Mouse (Mus musculus) heart, adult 2 months (tissue): Measurements from ENCODE around the gene Atrnl1. TPM values are rescaled to one million over a fixed set of nuclear protein-coding genes. Genes with fewer than 3 reads are reported as not detected.

Experiments
- DNase-seq, 2 experiments: peaks; one replicate each; pipeline ENCODE4 v3.0.0; 2021
- H3K27ac ChIP-seq: fragments of 200-600 bp; 2 replicates; pipeline ENCODE4 v1.8.1; 2022
- H3K27me3 ChIP-seq: fragments of 200-500 bp; 2 replicates; pipeline ENCODE4 v1.6.1; 2012; ENCODE audit warnings: mild to moderate bottlenecking, low read length, inconsistent platforms, mixed read lengths; ENCODE audit not compliant: control insufficient read depth, insufficient read depth
- H3K36me3 ChIP-seq: fragments of 200-500 bp; 2 replicates; pipeline ENCODE4 v1.6.1; 2012; ENCODE audit warnings: low read length, inconsistent platforms; ENCODE audit not compliant: control insufficient read depth, insufficient read depth
- H3K4me1 ChIP-seq: fragments of 200-500 bp; 2 replicates; pipeline ENCODE4 v1.6.1; 2011; ENCODE audit warnings: low read length; ENCODE audit not compliant: control insufficient read depth, insufficient read depth
- H3K4me3 ChIP-seq: fragments of 200-600 bp; 2 replicates; pipeline ENCODE4 v1.8.1; 2022
- H3K79me2 ChIP-seq: fragments of 200-500 bp; replicated peaks from 2 replicates; pipeline ENCODE4 v1.6.1; 2012; ENCODE audit warnings: mild to moderate bottlenecking, inconsistent platforms, low read length, moderate library complexity, mixed read lengths; ENCODE audit not compliant: control insufficient read depth, insufficient read depth
- H3K9ac ChIP-seq: fragments of 200-500 bp; 2 replicates; pipeline ENCODE4 v1.6.1; 2012; ENCODE audit warnings: low read depth, mild to moderate bottlenecking, control low read depth, inconsistent platforms, low read length, mixed read lengths
- CTCF ChIP-seq: fragments of 200-600 bp; IDR thresholded peaks from 2 replicates; pipeline ENCODE4 v1.8.1; 2022; ENCODE audit warnings: antibody characterized with exemption, mild to moderate bottlenecking, moderate library complexity
- EP300 ChIP-seq: fragments of 200-500 bp; IDR thresholded peaks from 2 replicates; pipeline ENCODE4 v1.6.1; 2011; ENCODE audit warnings: low read depth, low read length, control low read depth; ENCODE audit not compliant: insufficient read depth
- POLR2A ChIP-seq: fragments of 200-500 bp; IDR thresholded peaks from 2 replicates; pipeline ENCODE4 v1.6.1; 2011; ENCODE audit warnings: mild to moderate bottlenecking, low read depth, low read length, control low read depth; ENCODE audit not compliant: insufficient read depth
- WGBS: fragments of 180-500 bp; shearing (Covaris S2); methylation state at CpG from one replicate; pipeline ENCODE4 v1.1.7; 2018; 5-methylcytosine and 5-hydroxymethylcytosine counted together
- intact Hi-C: fragments of 180-260 bp; cut with DNase I; formaldehyde crosslinking; loops from one replicate; pipeline ENCODE4 v1.15.1; 2025
- polyA plus RNA-seq: library from polyadenylated mRNA; depleted of rRNA; stranded (reverse); fragments of >200 nt; gene quantifications from 2 replicates; pipeline ENCODE4 v1.2.3, GENCODE M21; 2012
- total RNA-seq, 2 experiments: library from RNA; stranded (reverse); gene quantifications; 2 replicates each; pipeline ENCODE4 v1.2.3; 2021

Atrnl1 gene
- total and polyA plus RNA-seq, 3 experiments = 6.3 to 14.2 (median 13.4) TPM

DNA sequence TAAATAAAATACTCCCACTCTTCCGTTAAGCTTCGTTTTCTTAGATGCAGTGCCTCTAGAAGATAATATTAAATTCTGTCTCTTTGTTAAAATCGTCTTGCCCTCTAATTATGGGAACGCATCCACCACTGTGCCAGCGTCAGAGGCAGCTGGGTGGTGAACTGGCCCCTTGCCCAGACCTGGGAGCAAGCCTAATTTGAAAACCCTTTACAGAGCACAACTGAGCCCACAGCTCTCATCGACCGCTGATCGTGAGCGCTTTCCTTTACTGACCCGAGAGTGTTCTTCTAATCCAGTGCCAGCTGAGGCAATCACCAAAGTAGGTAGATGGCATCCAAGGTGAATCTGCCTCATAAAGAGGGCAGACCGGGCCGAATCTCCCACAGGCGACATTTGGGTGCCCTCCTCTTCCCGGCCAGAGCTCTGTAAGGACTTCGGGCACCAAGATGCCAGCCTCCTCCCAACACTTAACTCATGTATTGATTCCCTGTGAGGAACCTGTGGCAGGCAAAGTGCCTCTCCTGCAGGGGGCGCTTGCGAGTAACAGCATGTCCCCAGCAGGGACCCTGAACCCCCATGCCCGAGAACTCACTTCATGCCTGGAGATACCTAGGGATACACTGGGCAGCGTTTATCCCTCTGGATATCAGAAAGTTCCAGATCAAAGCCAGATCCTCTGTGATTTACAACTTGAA lies 507.5 kb downstream of the Atrnl1 start:
- Histone ChIP-seq H3K9ac (no peak overlapping the region), H3K36me3 (no peaks in the 10 kb centered on the region), H3K27ac (no peak overlapping the region), H3K4me1 (no peaks in the 10 kb centered on the region), H3K4me3 (no peak overlapping the region), H3K27me3 (no peaks in the 10 kb centered on the region), H3K79me2 (no peaks in the 10 kb centered on the region)
- 73% methylated on average over 19 of the region's 19 CpGs for WGBS
- intact Hi-C loops = loop anchor here (10.0 kb wide), 1 partner anchor 337 kb away; the partner anchor contains the start of gene Gfra1
- TF ChIP-seq POLR2A = no peak
- no peak for TF ChIP-seq EP300
- peak; percentile 49 for TF ChIP-seq CTCF
- DNase-seq = peak; percentile 45 to 66

- Histone ChIP-seq H3K4me1 (no peaks in the 10 kb centered on the region), H3K36me3 (no peaks in the 10 kb centered on the region), H3K4me3 (no peak overlapping the region), H3K9ac (no peak overlapping the region), H3K79me2 (no peaks in the 10 kb centered on the region), H3K27ac (no peak overlapping the region), H3K27me3 (no peaks in the 10 kb centered on the region)
- TF ChIP-seq POLR2A (no peak), EP300 (no peak), CTCF (no peak)
- DNase-seq = no peak
- intact Hi-C loops = loop anchor here (10.0 kb wide), 1 partner anchor 336 kb away; the partner anchor contains the start of gene Gfra1
- WGBS = 94% methylated on average over 11 of the region's 11 CpGs
These were observed 508.0 kb downstream of the Atrnl1 start for GRCm38 (mm10) chr19:58118864-58119263.

- no peak overlapping the region for H3K9ac ChIP-seq
These were observed 508.9 kb downstream of the Atrnl1 start for GRCm38 (mm10) chr19:58119681-58120173.

GRCm38 (mm10) chr19:58120661-58121060 lies 509.8 kb downstream of the Atrnl1 start:
- no peaks in the 10 kb centered on the region for H3K4me1 ChIP-seq
- H3K36me3 ChIP-seq = no peaks in the 10 kb centered on the region
- intact Hi-C loops = no loop called here
- H3K27me3 ChIP-seq = no peaks in the 10 kb centered on the region
- 80% methylated on average over 9 of the region's 9 CpGs for WGBS
- no peak overlapping the region for H3K27ac ChIP-seq
- H3K9ac ChIP-seq = no peak overlapping the region
- no peaks in the 10 kb centered on the region for H3K79me2 ChIP-seq
- H3K4me3 ChIP-seq = no peak overlapping the region
- DNase-seq = no peak
- TF ChIP-seq CTCF = no peak
- no peak for TF ChIP-seq EP300
- TF ChIP-seq POLR2A = no peak

More at GRCm38 (mm10) chr19:58119681-58120173, 508.9 kb downstream of the Atrnl1 start:
- WGBS = 50% methylated on average over 13 of the region's 13 CpGs
- no peaks in the 10 kb centered on the region for H3K27me3 ChIP-seq
- no peaks in the 10 kb centered on the region for H3K4me1 ChIP-seq
- TF ChIP-seq POLR2A (no peak), CTCF (no peak), EP300 (no peak)
- no peak for DNase-seq
- H3K4me3 ChIP-seq = no peak overlapping the region
- intact Hi-C loops = loop anchor here (10.0 kb wide), 1 partner anchor 335 kb away; the partner anchor contains the start of gene Gfra1
- H3K79me2 ChIP-seq = no peaks in the 10 kb centered on the region
- no peaks in the 10 kb centered on the region for H3K36me3 ChIP-seq
- H3K27ac ChIP-seq = no peak overlapping the region

DNA sequence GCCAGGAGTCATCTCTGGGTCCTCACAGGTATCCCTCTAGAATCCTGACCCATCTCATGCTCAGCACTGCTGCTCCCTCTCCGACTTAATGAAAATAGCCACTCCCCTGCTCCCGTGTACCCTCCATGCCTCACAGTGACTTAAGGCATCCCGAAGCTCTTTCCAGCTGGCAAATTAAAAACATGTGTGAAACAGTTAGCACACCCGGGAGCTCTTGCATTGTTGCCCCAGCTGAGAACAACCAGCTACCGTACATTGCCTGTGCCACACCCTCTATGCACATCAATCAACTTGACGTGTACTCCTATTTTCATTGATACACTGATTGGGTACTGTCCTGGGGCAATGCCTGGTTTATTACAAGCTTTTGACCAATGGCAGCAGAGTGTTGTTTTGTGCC lies 510.8 kb downstream of the Atrnl1 start:
- no peak for DNase-seq
- WGBS = 88% methylated on average over 6 of the region's 6 CpGs

DNA sequence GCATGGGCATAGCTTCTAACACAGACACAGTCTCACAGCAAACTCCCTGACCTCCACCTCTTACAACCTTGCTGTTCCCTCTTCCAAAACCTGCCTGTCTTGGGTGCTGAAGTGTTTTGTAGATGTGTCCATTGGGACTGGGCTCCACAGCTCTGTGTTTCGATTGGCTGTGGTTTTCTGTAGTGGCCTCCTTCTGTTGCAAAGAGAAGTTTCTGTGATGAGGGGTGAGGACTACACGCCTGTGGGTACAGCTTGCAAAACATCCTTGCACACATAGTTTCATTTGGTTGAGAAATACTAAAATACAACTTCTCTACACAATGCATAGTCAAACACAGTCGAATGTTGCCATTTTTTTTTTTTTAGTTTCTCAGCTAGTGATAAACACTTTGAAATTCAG lies 512.8 kb downstream of the Atrnl1 start:
- Histone ChIP-seq H3K4me3 (no peak overlapping the region), H3K4me1 (no peaks in the 10 kb centered on the region), H3K79me2 (no peaks in the 10 kb centered on the region), H3K27ac (no peak overlapping the region), H3K36me3 (no peaks in the 10 kb centered on the region), H3K27me3 (no peaks in the 10 kb centered on the region), H3K9ac (no peak overlapping the region)
- WGBS = 86% methylated on average over 3 of the region's 3 CpGs
- intact Hi-C loops = no loop called here
- TF ChIP-seq POLR2A (no peak), CTCF (no peak), EP300 (no peak)
- DNase-seq = no peak

More for the DNA sequence above, 510.8 kb downstream of the Atrnl1 start:
- no peak overlapping the region for H3K9ac ChIP-seq
- intact Hi-C loops = no loop called here
- H3K4me3 ChIP-seq = no peak overlapping the region
- H3K36me3 ChIP-seq = no peaks in the 10 kb centered on the region
- H3K79me2 ChIP-seq = no peaks in the 10 kb centered on the region
- TF ChIP-seq CTCF (no peak), POLR2A (no peak), EP300 (no peak)
- H3K27me3 ChIP-seq = no peaks in the 10 kb centered on the region
- H3K27ac ChIP-seq = no peak overlapping the region
- no peaks in the 10 kb centered on the region for H3K4me1 ChIP-seq
